Mouse (Mus musculus) ES-Bruce4 (cell line): ENCODE measurements around the gene Mrpl27.

Experiments used
- CTCF ChIP-seq: IDR thresholded peaks from one replicate; pipeline ENCODE4 v1.8.1; 2011; ENCODE audit warnings: low read depth, low read length
- EP300 ChIP-seq: IDR thresholded peaks from 2 replicates; pipeline ENCODE4 v1.6.1; 2011; ENCODE audit warnings: low read depth, low read length; ENCODE audit not compliant: insufficient read depth
- POLR2A ChIP-seq: IDR thresholded peaks from one replicate; pipeline ENCODE4 v1.8.1; 2011; ENCODE audit warnings: low read length; ENCODE audit not compliant: insufficient read depth

- TF ChIP-seq CTCF (no peak), POLR2A (peak; percentile 60), EP300 (no peak)
Measured at GRCm38 (mm10) chr11:94676754-94677606, 23.4 kb downstream of the Mrpl27 start, which contains the start of gene Xylt2.
